In the genomic region with DNA sequence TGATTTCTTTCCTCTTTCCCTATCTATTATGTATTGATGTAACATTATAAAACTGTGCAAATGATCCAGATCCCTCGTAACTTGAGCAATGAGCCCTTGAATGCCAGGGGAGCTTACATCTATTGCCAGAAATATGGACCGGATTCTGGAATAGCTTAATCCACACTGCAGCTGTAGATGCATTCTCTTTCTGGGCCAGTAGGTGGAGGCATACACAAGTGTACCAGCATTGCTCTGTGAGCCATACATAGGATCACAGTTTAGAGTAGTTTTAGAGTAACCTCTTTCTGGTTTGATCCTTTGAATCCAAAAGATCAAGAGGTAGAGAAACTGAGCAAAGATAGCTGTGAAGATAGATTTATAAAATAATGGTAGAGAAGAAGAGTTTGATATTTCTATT, we compare ENCODE assay signal across 9 mouse cellular contexts. TPM values are rescaled to one million over a fixed set of nuclear protein-coding genes. Genes with fewer than 3 reads are reported as not detected.
DNase-seq lines count a peak whose midpoint lies in the region; ATAC-seq and TF ChIP-seq lines count a peak whose summit lies in the region.
"Had no signal": no experiment of that assay in that cellular context is flagged by ENCODE, and none has a peak within 500 bp of the region (broad histone marks: within the 10 kb centered on the region; RNA-seq: fewer than 3 reads in every experiment).

No protein-coding gene starts in this region.

- no peak for ATAC-seq in neural tube, embryonic 15.5 days (ENCODE audit: low FRiP score)
- peak; percentile 61; the same call in 1 of the 2 replicates for ATAC-seq in hindbrain, postnatal 0 days
- ATAC-seq in limb, embryonic 14.5 days (ENCODE audit: low FRiP score, low read depth), result peak; percentile 60; the same call in 1 of the 2 replicates
- peak; percentile 44; the same call in 1 of the 2 replicates for ATAC-seq in neural tube, embryonic 14.5 days (ENCODE audit: low read depth)

- no peak overlapping the region for H3K4me3 ChIP-seq in neural tube, embryonic 15.5 days (replicated peaks)
- no peak overlapping the region for H3K4me3 ChIP-seq in hindbrain, postnatal 0 days (ENCODE audit: low read length)
- no peak overlapping the region for H3K4me3 ChIP-seq in limb, embryonic 14.5 days (replicated peaks; ENCODE audit: low read length)
- H3K4me3 ChIP-seq in neural tube, embryonic 14.5 days (ENCODE audit: low read depth, low read length), result no peak overlapping the region

- H3K9me3 ChIP-seq in neural tube, embryonic 15.5 days (replicated peaks), result no peaks in the 10 kb centered on the region
- H3K9me3 ChIP-seq in hindbrain, postnatal 0 days (ENCODE audit: low read length), result no peaks in the 10 kb centered on the region
- H3K9me3 ChIP-seq in limb, embryonic 14.5 days (ENCODE audit: control insufficient read depth, low read length), result no peaks in the 10 kb centered on the region
- H3K9me3 ChIP-seq in neural tube, embryonic 14.5 days (ENCODE audit: control insufficient read depth, low read length), result no peaks in the 10 kb centered on the region

- no peak overlapping the region for H3K4me2 ChIP-seq in neural tube, embryonic 15.5 days
- no peak overlapping the region for H3K4me2 ChIP-seq in hindbrain, postnatal 0 days (ENCODE audit: low read depth, low read length)
- no peak overlapping the region for H3K4me2 ChIP-seq in limb, embryonic 14.5 days (replicated peaks; ENCODE audit: low read depth, low read length, severe bottlenecking)
- no peak overlapping the region for H3K4me2 ChIP-seq in neural tube, embryonic 14.5 days (ENCODE audit: low read depth, low read length)

- 41% methylated on average over 2 of the region's 2 CpGs for WGBS in neural tube, embryonic 15.5 days
- WGBS in hindbrain, postnatal 0 days, result 37% methylated on average over 2 of the region's 2 CpGs
- 34% methylated on average over 2 of the region's 2 CpGs for WGBS in limb, embryonic 14.5 days
- 52% methylated on average over 2 of the region's 2 CpGs for WGBS in neural tube, embryonic 14.5 days

- H3K27me3 ChIP-seq in neural tube, embryonic 15.5 days (replicated peaks), result no peaks in the 10 kb centered on the region
- H3K27me3 ChIP-seq in hindbrain, postnatal 0 days (ENCODE audit: insufficient read depth, low read length), result no peaks in the 10 kb centered on the region
- no peaks in the 10 kb centered on the region for H3K27me3 ChIP-seq in limb, embryonic 14.5 days (ENCODE audit: control insufficient read depth, insufficient read depth, low read length)
- no peaks in the 10 kb centered on the region for H3K27me3 ChIP-seq in neural tube, embryonic 14.5 days (ENCODE audit: control insufficient read depth, insufficient read depth, low read length)

- H3K9ac ChIP-seq in neural tube, embryonic 15.5 days (replicated peaks), result no peak overlapping the region
- H3K9ac ChIP-seq in hindbrain, postnatal 0 days (replicated peaks; ENCODE audit: low read length), result no peak overlapping the region
- no peak overlapping the region for H3K9ac ChIP-seq in limb, embryonic 14.5 days (ENCODE audit: low read depth, low read length, severe bottlenecking)
- H3K9ac ChIP-seq in neural tube, embryonic 14.5 days (replicated peaks; ENCODE audit: low read depth, low read length), result no peak overlapping the region

- TF ChIP-seq POLR2A in limb, embryonic 14.5 days (IDR thresholded peaks at IDR 0.05; ENCODE audit: borderline replicate concordance, extremely low read depth, insufficient read depth, insufficient read length), result no peak

- H3K4me1 ChIP-seq in neural tube, embryonic 15.5 days, result no peaks in the 10 kb centered on the region
- no peaks in the 10 kb centered on the region for H3K4me1 ChIP-seq in hindbrain, postnatal 0 days (ENCODE audit: insufficient read depth, low read length)
- no peaks in the 10 kb centered on the region for H3K4me1 ChIP-seq in limb, embryonic 14.5 days (ENCODE audit: control insufficient read depth, insufficient read depth, low read length)
- H3K4me1 ChIP-seq in neural tube, embryonic 14.5 days (ENCODE audit: control insufficient read depth, insufficient read depth, low read length), result no peaks in the 10 kb centered on the region

- H3K36me3 ChIP-seq in neural tube, embryonic 15.5 days, result no peaks in the 10 kb centered on the region
- no peaks in the 10 kb centered on the region for H3K36me3 ChIP-seq in hindbrain, postnatal 0 days (ENCODE audit: insufficient read depth, low read length)
- H3K36me3 ChIP-seq in limb, embryonic 14.5 days (ENCODE audit: control insufficient read depth, insufficient read depth, low read length), result no peaks in the 10 kb centered on the region
- no peaks in the 10 kb centered on the region for H3K36me3 ChIP-seq in neural tube, embryonic 14.5 days (ENCODE audit: control insufficient read depth, insufficient read depth, low read length)

- no peak overlapping the region for H3K27ac ChIP-seq in neural tube, embryonic 15.5 days (replicated peaks)
- no peak overlapping the region for H3K27ac ChIP-seq in hindbrain, postnatal 0 days
- no peak overlapping the region for H3K27ac ChIP-seq in limb, embryonic 14.5 days (replicated peaks; ENCODE audit: low read depth, low read length)
- no peak overlapping the region for H3K27ac ChIP-seq in neural tube, embryonic 14.5 days (ENCODE audit: low read depth, low read length)

- peak; percentile 88 for TF ChIP-seq CTCF in hindbrain, postnatal 0 days (IDR thresholded peaks at IDR 0.05; ENCODE audit: low read depth)

- DNase-seq in neural tube, embryonic 10.5 days (ENCODE audit: extremely low spot score, low spot score), result peak; percentile 18
- DNase-seq in T-cell, adult 2 months (ENCODE audit: low spot score), result peak; percentile 5
- DNase-seq in embryo, embryonic 10 days (ENCODE audit: low spot score), result peak; percentile 61
- peak; percentile 76 for DNase-seq in hindbrain, postnatal 0 days (ENCODE audit: low spot score)
- DNase-seq in limb, embryonic 14.5 days (ENCODE audit: low spot score), result peak; percentile 69
- no peak for DNase-seq in natural killer cell, adult 2 months (ENCODE audit: low spot score in 2 of 2)

RNA-seq across cellular contexts. Expression of gene Gpr82, which starts 49.0 kb away (rescaled TPM):
- polyA plus RNA-seq in neural tube, embryonic 15.5 days (2015; fragmentation: Nextera tagmentation; extraction: Ambion mirVana), result 0.37 and 0.49 TPM in 2 replicates
- not detected in 2 replicates for total RNA-seq in hindbrain, postnatal 0 days (2014; rRNA removed)
- polyA plus RNA-seq in hindbrain, postnatal 0 days (2015; fragmentation: Nextera tagmentation; extraction: Ambion mirVana), result 0.36 and 0.40 TPM in 2 replicates
- polyA plus RNA-seq in limb, embryonic 14.5 days (2012; rRNA removed), result 0.03 TPM in 1 of 2 replicates, not detected in the other
- polyA plus RNA-seq in limb, embryonic 14.5 days (2014; fragmentation: Nextera tagmentation; extraction: Ambion mirVana), result 0.40 and 0.43 TPM in 2 replicates
- 1.1 and 1.5 TPM in 2 replicates for polyA plus RNA-seq in neural tube, embryonic 14.5 days (2014; fragmentation: Nextera tagmentation; extraction: Ambion mirVana)
- polyA plus RNA-seq: small intestine, adult 2 months had no signal

Comparison
In these comparisons a context has a peak if more than half of its experiments do, and no peak if none do; other contexts are left out.
1. DNase-seq: peak in neural tube, embryonic 10.5 days (single experiment), T-cell, adult 2 months (single experiment), embryo, embryonic 10 days (single experiment), hindbrain, postnatal 0 days (single experiment) and limb, embryonic 14.5 days (single experiment); none in natural killer cell, adult 2 months (0 of 2).